Comparison of ENCODE assay signal across 18 mouse cellular contexts in genomic region chr11:80777708-80778107, GRCm38 (mm10). TPM values are rescaled to one million over a fixed set of nuclear protein-coding genes. Genes with fewer than 3 reads are reported as not detected.
A peak's percentile ranks its signal among the peaks of the same experiment; 100 is the strongest.
DNase-seq lines count a peak whose midpoint lies in the region; ATAC-seq and TF ChIP-seq lines count a peak whose summit lies in the region.
"Had no signal": no experiment of that assay in that cellular context is flagged by ENCODE, and none has a peak within 500 bp of the region (broad histone marks: within the 10 kb centered on the region; RNA-seq: fewer than 3 reads in every experiment).

No protein-coding gene starts in this region.

- H3K4me2 ChIP-seq in heart, postnatal 0 days (ENCODE audit: low read depth, low read length): no peak overlapping the region
- peak overlapping the region; percentile 38 for H3K4me2 ChIP-seq in lung, postnatal 0 days (replicated peaks; ENCODE audit: low read depth, low read length)
- peak overlapping the region; percentile 37 for H3K4me2 ChIP-seq in intestine, embryonic 15.5 days (replicated peaks)
- H3K4me2 ChIP-seq in stomach, embryonic 16.5 days (ENCODE audit: low read depth, low read length): peak overlapping the region; percentile 24; the same call in 1 of the 2 replicates
- H3K4me2 ChIP-seq: forebrain, embryonic 15.5 days; hindbrain, embryonic 15.5 days; limb, embryonic 15.5 days; neural tube, embryonic 12.5 days had no signal

- TF ChIP-seq CTCF in heart, postnatal 0 days (IDR thresholded peaks at IDR 0.05; ENCODE audit: low read depth): peak; percentile 14; the same call in 1 of the 2 replicates
- no peak; the same call in 1 of the 2 replicates for TF ChIP-seq CTCF in lung, postnatal 0 days (IDR thresholded peaks at IDR 0.05)

- no peak overlapping the region for H3K27ac ChIP-seq in heart, postnatal 0 days (ENCODE audit: low read depth)
- no peak overlapping the region for H3K27ac ChIP-seq in heart, embryonic 10.5 days
- peak overlapping the region; percentile 54; the same call in 1 of the 2 replicates for H3K27ac ChIP-seq in lung, postnatal 0 days (ENCODE audit: low read length)
- no peak overlapping the region for H3K27ac ChIP-seq in intestine, embryonic 15.5 days
- no peak overlapping the region for H3K27ac ChIP-seq in stomach, embryonic 16.5 days (ENCODE audit: low read length)
- H3K27ac ChIP-seq: forebrain, embryonic 15.5 days; hindbrain, embryonic 15.5 days; limb, embryonic 15.5 days; neural tube, embryonic 12.5 days had no signal

- 76% methylated on average over 2 of the region's 2 CpGs for WGBS in heart, postnatal 0 days
- 84% methylated on average over 2 of the region's 2 CpGs for WGBS in heart, embryonic 10.5 days
- 65% methylated on average over 2 of the region's 2 CpGs for WGBS in lung, postnatal 0 days
- WGBS in intestine, embryonic 15.5 days: 68% methylated on average over 2 of the region's 2 CpGs
- 81% methylated on average over 2 of the region's 2 CpGs for WGBS in stomach, embryonic 16.5 days

- H3K27me3 ChIP-seq in heart, postnatal 0 days (ENCODE audit: control insufficient read depth, insufficient read depth, low read length): no peaks in the 10 kb centered on the region
- no peaks in the 10 kb centered on the region; the same call in 1 of the 2 replicates for H3K27me3 ChIP-seq in heart, embryonic 10.5 days (ENCODE audit: insufficient read depth, poor library complexity, severe bottlenecking)
- H3K27me3 ChIP-seq in lung, postnatal 0 days (replicated peaks; ENCODE audit: insufficient read depth, low read length): no peaks in the 10 kb centered on the region
- H3K27me3 ChIP-seq in intestine, embryonic 15.5 days (replicated peaks): no peaks in the 10 kb centered on the region
- no peaks in the 10 kb centered on the region for H3K27me3 ChIP-seq in stomach, embryonic 16.5 days (ENCODE audit: control insufficient read depth, insufficient read depth, low read length)
- H3K27me3 ChIP-seq: forebrain, embryonic 15.5 days; hindbrain, embryonic 15.5 days; limb, embryonic 15.5 days had no signal

- H3K9me3 ChIP-seq in heart, postnatal 0 days (replicated peaks; ENCODE audit: control insufficient read depth, low read length): no peaks in the 10 kb centered on the region
- H3K9me3 ChIP-seq in heart, embryonic 10.5 days: no peaks in the 10 kb centered on the region
- no peaks in the 10 kb centered on the region for H3K9me3 ChIP-seq in lung, postnatal 0 days (ENCODE audit: low read length)
- no peaks in the 10 kb centered on the region for H3K9me3 ChIP-seq in intestine, embryonic 15.5 days
- H3K9me3 ChIP-seq in stomach, embryonic 16.5 days (replicated peaks; ENCODE audit: control insufficient read depth, low read length): no peaks in the 10 kb centered on the region
- H3K9me3 ChIP-seq: forebrain, embryonic 15.5 days; hindbrain, embryonic 15.5 days; limb, embryonic 15.5 days; neural tube, embryonic 12.5 days had no signal

- no peak for ATAC-seq in heart, postnatal 0 days (ENCODE audit: insufficient read depth, low read depth)
- no peak for ATAC-seq in lung, postnatal 0 days
- no peak for ATAC-seq in intestine, embryonic 15.5 days
- no peak for ATAC-seq in stomach, embryonic 16.5 days (ENCODE audit: insufficient read depth, low FRiP score)
- no peak for ATAC-seq in granulocyte monocyte progenitor cell, adult 5-6 weeks (replicated peaks; ENCODE audit: poor library complexity, severe bottlenecking)
- ATAC-seq: CD4-positive, CD25-positive, alpha-beta regulatory T cell, adult 4 months; forebrain, embryonic 15.5 days had no signal

- no peak overlapping the region for H3K9ac ChIP-seq in heart, postnatal 0 days (replicated peaks; ENCODE audit: low read depth, low read length)
- H3K9ac ChIP-seq in lung, postnatal 0 days (replicated peaks; ENCODE audit: low read depth): no peak overlapping the region
- H3K9ac ChIP-seq in intestine, embryonic 15.5 days: no peak overlapping the region
- no peak overlapping the region for H3K9ac ChIP-seq in stomach, embryonic 16.5 days (ENCODE audit: low read length)
- H3K9ac ChIP-seq: forebrain, embryonic 15.5 days; hindbrain, embryonic 15.5 days; limb, embryonic 15.5 days; neural tube, embryonic 12.5 days had no signal

- no peak for DNase-seq in heart, postnatal 0 days (ENCODE audit: low spot score)
- no peak for DNase-seq in heart, embryonic 10.5 days (ENCODE audit: low spot score)
- no peak for DNase-seq in lung, postnatal 0 days (ENCODE audit: low spot score)
- DNase-seq in lung, adult 18-20 months: no peak
- DNase-seq: adrenal gland, postnatal 14 days; cerebellum, adult 9-10 months; gastrocnemius, postnatal 14 days; heart, postnatal 14 days; right cerebral cortex, postnatal 4 days; thymus, postnatal 14 days had no signal

- TF ChIP-seq EP300 in heart, postnatal 0 days (IDR thresholded peaks at IDR 0.05; ENCODE audit: low read depth): no peak
- no peak for TF ChIP-seq EP300 in lung, postnatal 0 days (IDR thresholded peaks at IDR 0.05)

- H3K4me1 ChIP-seq in heart, postnatal 0 days (ENCODE audit: control insufficient read depth, insufficient read depth): no peaks in the 10 kb centered on the region
- peaks cover 23% of the 10 kb centered on the region for H3K4me1 ChIP-seq in heart, embryonic 10.5 days
- peaks cover 3% of the 10 kb centered on the region; the same call in 1 of the 2 replicates for H3K4me1 ChIP-seq in lung, postnatal 0 days (ENCODE audit: insufficient read depth, low read depth, low read length)
- H3K4me1 ChIP-seq in intestine, embryonic 15.5 days (replicated peaks): 0 out of 2 replicates have a peak, but pooled peaks cover 8% of the 10 kb centered on the region
- peaks cover 8% of the 10 kb centered on the region; the same call in 1 of the 2 replicates for H3K4me1 ChIP-seq in stomach, embryonic 16.5 days (ENCODE audit: control insufficient read depth, insufficient read depth, low read length)

- H3K4me3 ChIP-seq in heart, postnatal 0 days (ENCODE audit: low read depth, low read length): no peak overlapping the region
- H3K4me3 ChIP-seq in heart, embryonic 10.5 days: no peak overlapping the region
- H3K4me3 ChIP-seq in lung, postnatal 0 days (ENCODE audit: low read depth, low read length): peak overlapping the region; percentile 61; the same call in 1 of the 2 replicates
- peak overlapping the region; percentile 19 for H3K4me3 ChIP-seq in intestine, embryonic 15.5 days (replicated peaks)
- no peak overlapping the region for H3K4me3 ChIP-seq in stomach, embryonic 16.5 days (replicated peaks; ENCODE audit: low read length)
- H3K4me3 ChIP-seq: forebrain, embryonic 15.5 days; hindbrain, embryonic 15.5 days; limb, embryonic 15.5 days; neural tube, embryonic 12.5 days had no signal

- no peaks in the 10 kb centered on the region for H3K36me3 ChIP-seq in heart, postnatal 0 days (replicated peaks; ENCODE audit: control insufficient read depth, insufficient read depth, low read length)
- no peaks in the 10 kb centered on the region for H3K36me3 ChIP-seq in heart, embryonic 10.5 days
- H3K36me3 ChIP-seq in lung, postnatal 0 days (ENCODE audit: insufficient read depth, low read length): no peaks in the 10 kb centered on the region
- H3K36me3 ChIP-seq in intestine, embryonic 15.5 days: no peaks in the 10 kb centered on the region
- H3K36me3 ChIP-seq in stomach, embryonic 16.5 days (ENCODE audit: control insufficient read depth, insufficient read depth, low read length): no peaks in the 10 kb centered on the region
- H3K36me3 ChIP-seq: forebrain, embryonic 15.5 days; hindbrain, embryonic 15.5 days; limb, embryonic 15.5 days; neural tube, embryonic 12.5 days had no signal

RNA-seq across cellular contexts. Expression of gene Myo1d, which starts 2.1 kb away (rescaled TPM):
- 4.5 and 13.3 TPM in 2 replicates for total RNA-seq in heart, postnatal 0 days (2014; rRNA removed; ENCODE audit: low replicate concordance)
- 4.0 and 4.6 TPM in 2 replicates for polyA plus RNA-seq in heart, postnatal 0 days (2015; fragmentation: Nextera tagmentation; extraction: Ambion mirVana)
- 7.3 and 8.1 TPM in 2 replicates for polyA plus RNA-seq in heart, embryonic 10.5 days (2016; fragmentation: Nextera tagmentation; extraction: Ambion mirVana)
- 26.4 and 29.6 TPM in 2 replicates for polyA plus RNA-seq in lung, postnatal 0 days (2015; fragmentation: Nextera tagmentation; extraction: Ambion mirVana)
- 68.2 and 72.3 TPM in 2 replicates for polyA plus RNA-seq in intestine, embryonic 15.5 days (2015; fragmentation: Nextera tagmentation; extraction: Ambion mirVana)
- 31.7 and 33.8 TPM in 2 replicates for polyA plus RNA-seq in stomach, embryonic 16.5 days (2015; fragmentation: Nextera tagmentation; extraction: Ambion mirVana)
- 0.36 and 1.7 TPM in 2 replicates for total RNA-seq in granulocyte monocyte progenitor cell, adult 5-6 weeks (2014; fragmentation: Nextera tagmentation)
- total RNA-seq in granulocyte monocyte progenitor cell, adult 5-6 weeks (2017): 0.43 and 0.46 TPM in 2 replicates

RNA-seq across cellular contexts. Expression of gene Tmem98, which starts 32.3 kb away (rescaled TPM):
- 104 and 111 TPM in 2 replicates for total RNA-seq in heart, postnatal 0 days (2014; rRNA removed; ENCODE audit: low replicate concordance)
- 74.4 and 78.0 TPM in 2 replicates for polyA plus RNA-seq in heart, postnatal 0 days (2015; fragmentation: Nextera tagmentation; extraction: Ambion mirVana)
- polyA plus RNA-seq in heart, embryonic 10.5 days (2016; fragmentation: Nextera tagmentation; extraction: Ambion mirVana): 109 and 151 TPM in 2 replicates
- 72.1 and 82.0 TPM in 2 replicates for polyA plus RNA-seq in lung, postnatal 0 days (2015; fragmentation: Nextera tagmentation; extraction: Ambion mirVana)
- 214 and 215 TPM in 2 replicates for polyA plus RNA-seq in intestine, embryonic 15.5 days (2015; fragmentation: Nextera tagmentation; extraction: Ambion mirVana)
- 111 and 121 TPM in 2 replicates for polyA plus RNA-seq in stomach, embryonic 16.5 days (2015; fragmentation: Nextera tagmentation; extraction: Ambion mirVana)
- total RNA-seq in granulocyte monocyte progenitor cell, adult 5-6 weeks (2014; fragmentation: Nextera tagmentation): 1.7 TPM in 1 of 2 replicates, not detected in the other
- 0.88 TPM in 1 of 2 replicates, not detected in the other for total RNA-seq in granulocyte monocyte progenitor cell, adult 5-6 weeks (2017)
- polyA plus RNA-seq: CD4-positive, CD25-positive, alpha-beta regulatory T cell, adult 4 months had no signal

Comparison
In these comparisons a context has a peak if more than half of its experiments do, and no peak if none do; other contexts are left out.
1. H3K4me3 ChIP-seq: peak in lung, postnatal 0 days (single experiment) and intestine, embryonic 15.5 days (single experiment); none in heart, postnatal 0 days (single experiment), heart, embryonic 10.5 days (single experiment) and stomach, embryonic 16.5 days (single experiment).